Mouse (Mus musculus) cortical plate, adult 2 months (tissue): ENCODE data around the gene Gm20823. TPM values are rescaled to one million over a fixed set of nuclear protein-coding genes. Genes with fewer than 3 reads are reported as not detected.
"Not testable (repeated sequence)": the region's sequence is repeated elsewhere in the genome, so short reads cannot be mapped to it uniquely, and the experiment has no call there.

Experiments used
- H3K27ac ChIP-seq: fragments of 200-500 bp; 2 replicates; pipeline ENCODE4 v1.5.1; 2012; ENCODE audit warnings: low read length, control low read depth, inconsistent platforms; ENCODE audit not compliant: insufficient read depth
- H3K4me1 ChIP-seq: fragments of 200-500 bp; 2 replicates; pipeline ENCODE4 v1.6.1; 2011; ENCODE audit warnings: low read length; ENCODE audit not compliant: control insufficient read depth, insufficient read depth
- H3K4me3 ChIP-seq: fragments of 200-500 bp; 2 replicates; pipeline ENCODE4 v1.5.1; 2011; ENCODE audit warnings: mild to moderate bottlenecking, low read length, control low read depth; ENCODE audit not compliant: insufficient read depth
- polyA plus RNA-seq: library from polyadenylated mRNA; depleted of rRNA; stranded (reverse); fragments of >200 nt; gene quantifications from 2 replicates; pipeline ENCODE4 v1.2.3, GENCODE M21; 2012; rRNA removed

Gene Gm20823
- not detected in 2 replicates for polyA plus RNA-seq

- H3K4me3 ChIP-seq, H3K27ac ChIP-seq, H3K4me1 ChIP-seq: not testable (repeated sequence)
Observed at GRCm38 (mm10) chrY:62464745-62465144, at the start of gene Gm20823. Gm20823 (minus strand) TSS chrY:62464845.
